Mouse (Mus musculus) bone marrow, adult 2 months (tissue): ENCODE data around the gene Pepd.

ENCODE experiments used
- CTCF ChIP-seq: fragments of 200-500 bp; IDR thresholded peaks from 2 replicates; pipeline ENCODE4 v1.5.1; 2011; ENCODE audit warnings: low read length, control low read depth; ENCODE audit not compliant: control insufficient read depth, insufficient read depth
- POLR2A ChIP-seq: fragments of 200-500 bp; IDR thresholded peaks from 2 replicates; pipeline ENCODE4 v1.6.1; 2011; ENCODE audit warnings: low read depth, mild to moderate bottlenecking, control low read depth, low read length, borderline replicate concordance; ENCODE audit not compliant: control insufficient read depth

DNA sequence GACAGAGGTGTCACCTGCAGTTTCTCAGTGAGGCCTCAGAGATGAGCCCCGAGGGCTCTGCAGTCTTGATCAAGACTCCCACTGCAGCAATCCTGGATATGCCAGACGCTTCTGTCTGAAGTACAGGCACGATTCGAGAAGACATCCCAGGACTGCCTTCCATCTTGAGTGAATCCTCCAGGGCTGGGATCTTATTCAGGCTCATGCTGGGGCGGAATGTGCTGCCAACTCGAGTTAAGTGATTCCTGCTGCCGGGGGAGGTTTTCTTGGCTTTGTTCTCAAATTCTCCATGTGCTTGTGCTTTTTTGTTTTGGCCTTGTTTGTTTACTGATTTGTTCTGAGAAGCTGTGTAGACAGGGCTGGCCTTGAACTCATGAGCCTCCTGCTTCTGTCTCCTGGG, 34.4 kb upstream of the Pepd start:
- no peak for TF ChIP-seq POLR2A
- TF ChIP-seq CTCF: no peak
